Mouse (Mus musculus) megakaryocyte-erythroid progenitor cell, adult 5 weeks (primary cell): Measurements from ENCODE around the gene Fosb. TPM values are rescaled to one million over a fixed set of nuclear protein-coding genes. Genes with fewer than 3 reads are reported as not detected.

Experiments used
- polyA plus RNA-seq: library from polyadenylated mRNA; stranded (reverse); fragments of >175 nt; gene quantifications from 2 replicates; pipeline ENCODE4 v1.2.3, GENCODE M21; 2012

Fosb gene
- polyA plus RNA-seq = 1,389 and 2,050 TPM in 2 replicates

GRCm38 (mm10) chr7:19309884-19310641 lies at the start of gene Fosb:
Fosb (minus strand) TSS chr7:19310051.

GRCm38 (mm10) chr7:19359299-19359891 lies 49.5 kb upstream of the Fosb start, which contains the start of the genes Cd3eap and Ppp1r13l:
Cd3eap (minus strand) TSS chr7:19359483.
Ppp1r13l (plus strand) TSS chr7:19359749.

GRCm38 (mm10) chr7:19344237-19344847 lies 34.5 kb upstream of the Fosb start, which contains the start of gene Ercc1:
Ercc1 (plus strand) TSS chr7:19344778.

GRCm38 (mm10) chr7:19282385-19282784 lies 27.5 kb downstream of the Fosb start, which contains the start of gene Rtn2:
Rtn2 (plus strand) TSS chr7:19282624.

GRCm38 (mm10) chr7:19279581-19280114 lies 30.2 kb downstream of the Fosb start, which contains the start of gene Ppm1n:
Ppm1n (minus strand) TSS chr7:19280064.

GRCm38 (mm10) chr7:19271238-19272172 lies 38.3 kb downstream of the Fosb start, which contains the start of gene Vasp:
Vasp (minus strand) TSS chr7:19271817.

Other genes starting within 250 kb of the Fosb start
- 41.0 and 66.8 TPM in 2 replicates for gene Dmwd, start 233.8 kb downstream of the Fosb start, polyA plus RNA-seq
- 13.5 and 23.0 TPM in 2 replicates for gene Dmpk, start 226.2 kb downstream of the Fosb start, polyA plus RNA-seq
- 13.5 and 23.0 TPM in 2 replicates for gene Six5, start 215.5 kb downstream of the Fosb start, polyA plus RNA-seq
- 0.06 TPM in 1 of 2 replicates, not detected in the other for gene Gm4969, start 191.7 kb downstream of the Fosb start, polyA plus RNA-seq
- 16.3 and 20.9 TPM in 2 replicates for gene Fbxo46, start 190.2 kb downstream of the Fosb start, polyA plus RNA-seq
- 11.6 and 14.2 TPM in 2 replicates for gene Qpctl, start 160.8 kb downstream of the Fosb start, polyA plus RNA-seq
- 52.2 and 53.2 TPM in 2 replicates for gene Snrpd2, start 160.3 kb downstream of the Fosb start, polyA plus RNA-seq
- 0.02 and 0.15 TPM in 2 replicates for gene Gipr, start 143.9 kb downstream of the Fosb start, polyA plus RNA-seq
- 19.2 and 24.7 TPM in 2 replicates for gene Eml2, start 133.6 kb downstream of the Fosb start, polyA plus RNA-seq
- 0.10 and 0.34 TPM in 2 replicates for gene Gpr4, start 97.5 kb downstream of the Fosb start, polyA plus RNA-seq
- 15.0 and 16.4 TPM in 2 replicates for gene Opa3, start 81.7 kb downstream of the Fosb start, polyA plus RNA-seq
- 292 and 301 TPM in 2 replicates for gene Vasp, start 38.2 kb downstream of the Fosb start, polyA plus RNA-seq
- gene Ppm1n, start 30.0 kb downstream of the Fosb start, polyA plus RNA-seq = 0.04 and 1.4 TPM in 2 replicates
- 0.21 and 0.27 TPM in 2 replicates for gene Rtn2, start 27.4 kb downstream of the Fosb start, polyA plus RNA-seq
- gene Ercc1, start 34.7 kb upstream of the Fosb start, polyA plus RNA-seq = 101 and 103 TPM in 2 replicates
- gene Cd3eap, start 49.4 kb upstream of the Fosb start, polyA plus RNA-seq = 27.5 and 29.4 TPM in 2 replicates
- 25.2 and 26.0 TPM in 2 replicates for gene Ppp1r13l, start 49.7 kb upstream of the Fosb start, polyA plus RNA-seq
- gene Ercc2, start 72.0 kb upstream of the Fosb start, polyA plus RNA-seq = 53.5 and 65.8 TPM in 2 replicates
- gene Klc3, start 94.1 kb upstream of the Fosb start, polyA plus RNA-seq = 0.63 and 0.65 TPM in 2 replicates
- 3.2 and 3.9 TPM in 2 replicates for gene Ckm, start 94.7 kb upstream of the Fosb start, polyA plus RNA-seq
- gene Mark4, start 148.8 kb upstream of the Fosb start, polyA plus RNA-seq = 76.5 and 81.2 TPM in 2 replicates
- 8.3 and 12.5 TPM in 2 replicates for gene Exoc3l2, start 153.3 kb upstream of the Fosb start, polyA plus RNA-seq
- 5.2 and 5.9 TPM in 2 replicates for gene Bloc1s3, start 198.3 kb upstream of the Fosb start, polyA plus RNA-seq
- 181 and 197 TPM in 2 replicates for gene Trappc6a, start 198.3 kb upstream of the Fosb start, polyA plus RNA-seq
- 0.23 and 0.40 TPM in 2 replicates for gene Nkpd1, start 207.8 kb upstream of the Fosb start, polyA plus RNA-seq